ENCODE assay signal across 8 mouse cellular contexts in the genomic region with DNA sequence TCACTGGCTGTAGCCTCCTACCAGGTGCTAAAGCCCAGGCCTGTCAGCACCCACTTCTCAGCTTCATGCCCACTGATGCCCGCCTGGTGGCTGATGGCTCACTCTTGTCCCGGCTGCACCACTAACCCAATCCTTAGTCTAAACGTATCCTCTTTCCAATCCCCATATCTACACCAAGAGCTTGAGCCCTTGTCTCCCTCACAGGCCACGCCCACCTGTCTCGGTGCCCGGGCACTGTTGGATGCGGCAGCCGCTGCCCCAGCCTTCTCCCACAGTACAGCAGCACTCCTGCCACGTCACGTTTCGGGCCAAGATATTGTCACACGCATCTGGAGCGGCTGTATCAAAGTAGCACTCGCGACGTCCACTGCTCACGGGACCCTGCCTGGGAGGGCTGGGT. TPM values are rescaled to one million over a fixed set of nuclear protein-coding genes. Genes with fewer than 3 reads are reported as not detected.
DNase-seq lines count a peak whose midpoint lies in the region; ATAC-seq and TF ChIP-seq lines count a peak whose summit lies in the region.

No protein-coding gene starts in this region.

- no peak overlapping the region for H3K9ac ChIP-seq in embryonic facial prominence, embryonic 13.5 days
- H3K9ac ChIP-seq in limb, embryonic 15.5 days = no peak overlapping the region

- no peak for TF ChIP-seq CTCF in small intestine, adult 2 months (IDR thresholded peaks at IDR 0.05; ENCODE audit: extremely low read depth, insufficient read length, insufficient replicate concordance, low read depth, low read length)

- no peak for TF ChIP-seq POLR2A in small intestine, adult 2 months (IDR thresholded peaks at IDR 0.05; ENCODE audit: low read depth, low read length)

- no peak overlapping the region; the same call in 1 of the 2 replicates for H3K4me3 ChIP-seq in embryonic facial prominence, embryonic 13.5 days
- no peak overlapping the region for H3K4me3 ChIP-seq in limb, embryonic 15.5 days
- H3K4me3 ChIP-seq in small intestine, adult 2 months (ENCODE audit: low read depth, low read length) = peak overlapping the region; percentile 35

- peak overlapping the region; percentile 51; the same call in 1 of the 2 replicates for H3K27ac ChIP-seq in embryonic facial prominence, embryonic 13.5 days
- no peak overlapping the region for H3K27ac ChIP-seq in limb, embryonic 15.5 days
- H3K27ac ChIP-seq in small intestine, adult 2 months (ENCODE audit: insufficient read depth, low read depth, low read length) = no peak overlapping the region

- 7% methylated on average over 17 of the region's 17 CpGs for WGBS in embryonic facial prominence, embryonic 13.5 days
- WGBS in limb, embryonic 15.5 days = 10% methylated on average over 17 of the region's 17 CpGs
- WGBS in small intestine, adult 2 months = 13% methylated on average over 17 of the region's 17 CpGs

- H3K9me3 ChIP-seq in embryonic facial prominence, embryonic 13.5 days = peaks cover 10% of the 10 kb centered on the region; the same call in 1 of the 2 replicates
- no peaks in the 10 kb centered on the region for H3K9me3 ChIP-seq in limb, embryonic 15.5 days

- peak overlapping the region; percentile 44 for H3K4me2 ChIP-seq in embryonic facial prominence, embryonic 13.5 days
- H3K4me2 ChIP-seq in limb, embryonic 15.5 days = peak overlapping the region; percentile 22

- peaks cover 25% of the 10 kb centered on the region for H3K36me3 ChIP-seq in embryonic facial prominence, embryonic 13.5 days
- peaks cover 26% of the 10 kb centered on the region for H3K36me3 ChIP-seq in limb, embryonic 15.5 days
- no peaks in the 10 kb centered on the region for H3K36me3 ChIP-seq in small intestine, adult 2 months (ENCODE audit: control insufficient read depth, insufficient read depth, low read length)

- DNase-seq in retina, postnatal 1 day = peak; percentile 69
- no peak for DNase-seq in retina, embryonic 14.5 days (ENCODE audit: low spot score)
- DNase-seq in heart, postnatal 36 days = peak; percentile 57 to 64
- DNase-seq in spleen, adult 12 weeks (ENCODE audit: low spot score) = no peak
- no peak for DNase-seq in thymus, postnatal 10 days (ENCODE audit: low spot score in 2 of 2)

- no peak for ATAC-seq in embryonic facial prominence, embryonic 13.5 days (ENCODE audit: insufficient number of reproducible peaks, insufficient read depth, low FRiP score, low TSS enrichment, low read depth)
- no peak for ATAC-seq in limb, embryonic 15.5 days (ENCODE audit: insufficient number of reproducible peaks, low FRiP score, low TSS enrichment, low read depth)

- peaks cover 12% of the 10 kb centered on the region; the same call in 1 of the 2 replicates for H3K4me1 ChIP-seq in embryonic facial prominence, embryonic 13.5 days
- peaks cover 16% of the 10 kb centered on the region for H3K4me1 ChIP-seq in limb, embryonic 15.5 days
- H3K4me1 ChIP-seq in small intestine, adult 2 months (ENCODE audit: control insufficient read depth, insufficient read depth, insufficient read length, low read length) = peaks cover 3% of the 10 kb centered on the region

- peaks cover 26% of the 10 kb centered on the region for H3K27me3 ChIP-seq in embryonic facial prominence, embryonic 13.5 days
- peaks cover 7% of the 10 kb centered on the region; the same call in 1 of the 2 replicates for H3K27me3 ChIP-seq in limb, embryonic 15.5 days
- H3K27me3 ChIP-seq in small intestine, adult 2 months (ENCODE audit: control insufficient read depth, insufficient read depth, low read length) = no peaks in the 10 kb centered on the region

- intact Hi-C loops in heart, postnatal 36 days (cut with DNase I) = no loop called here

RNA-seq across cellular contexts. Expression of a gene that starts 27.2 kb away (rescaled TPM):
- polyA plus RNA-seq in embryonic facial prominence, embryonic 13.5 days (2015; fragmentation: Nextera tagmentation; extraction: Ambion mirVana) = 32.0 and 40.3 TPM in 2 replicates
- 100 to 1,000 TPM; 207 to 236 TPM for total RNA-seq in heart, postnatal 36 days (2021)
- polyA plus RNA-seq in limb, embryonic 15.5 days (2015; fragmentation: Nextera tagmentation; extraction: Ambion mirVana) = 66.0 and 74.2 TPM in 2 replicates
- polyA plus RNA-seq in small intestine, adult 2 months (2012; rRNA removed) = 136 and 163 TPM in 2 replicates

RNA-seq across cellular contexts. Expression of a gene that starts 45.5 kb away (rescaled TPM):
- polyA plus RNA-seq in embryonic facial prominence, embryonic 13.5 days (2015; fragmentation: Nextera tagmentation; extraction: Ambion mirVana) = 61.5 and 70.6 TPM in 2 replicates
- 1 to 10 TPM; 6.5 to 7.5 TPM for total RNA-seq in heart, postnatal 36 days (2021)
- polyA plus RNA-seq in limb, embryonic 15.5 days (2015; fragmentation: Nextera tagmentation; extraction: Ambion mirVana) = 33.6 and 36.4 TPM in 2 replicates
- 62.1 and 115 TPM in 2 replicates for polyA plus RNA-seq in small intestine, adult 2 months (2012; rRNA removed)

RNA-seq across cellular contexts. Expression of a gene that starts 46.9 kb away (rescaled TPM):
- not detected in 2 replicates for polyA plus RNA-seq in embryonic facial prominence, embryonic 13.5 days (2015; fragmentation: Nextera tagmentation; extraction: Ambion mirVana)
- not detected for total RNA-seq in heart, postnatal 36 days (2021)
- 0.31 and 0.67 TPM in 2 replicates for polyA plus RNA-seq in limb, embryonic 15.5 days (2015; fragmentation: Nextera tagmentation; extraction: Ambion mirVana)
- not detected in 2 replicates for polyA plus RNA-seq in small intestine, adult 2 months (2012; rRNA removed)

RNA-seq across cellular contexts. Expression of a gene that starts 52.1 kb away (rescaled TPM):
- 33.8 and 35.7 TPM in 2 replicates for polyA plus RNA-seq in embryonic facial prominence, embryonic 13.5 days (2015; fragmentation: Nextera tagmentation; extraction: Ambion mirVana)
- total RNA-seq in heart, postnatal 36 days (2021) = 1 to 10 TPM; 5.7 to 6.1 TPM
- polyA plus RNA-seq in limb, embryonic 15.5 days (2015; fragmentation: Nextera tagmentation; extraction: Ambion mirVana) = 38.9 and 41.7 TPM in 2 replicates
- 8.3 and 9.0 TPM in 2 replicates for polyA plus RNA-seq in small intestine, adult 2 months (2012; rRNA removed)

Comparison
In these comparisons a context has a peak if more than half of its experiments do, and no peak if none do; other contexts are left out.
1. DNase-seq: peak in retina, postnatal 1 day (single experiment) and heart, postnatal 36 days (2 of 2); none in retina, embryonic 14.5 days (single experiment), spleen, adult 12 weeks (single experiment) and thymus, postnatal 10 days (0 of 2).